Mouse (Mus musculus): ENCODE measurements around the gene Dock3. TPM values are rescaled to one million over a fixed set of nuclear protein-coding genes. Genes with fewer than 3 reads are reported as not detected.
A peak's percentile ranks its signal among the peaks of the same experiment; 100 is the strongest.

The Dock3 gene
- polyA plus RNA-seq, 1 experiment from 2014 or later, result 0.64 TPM

DNA sequence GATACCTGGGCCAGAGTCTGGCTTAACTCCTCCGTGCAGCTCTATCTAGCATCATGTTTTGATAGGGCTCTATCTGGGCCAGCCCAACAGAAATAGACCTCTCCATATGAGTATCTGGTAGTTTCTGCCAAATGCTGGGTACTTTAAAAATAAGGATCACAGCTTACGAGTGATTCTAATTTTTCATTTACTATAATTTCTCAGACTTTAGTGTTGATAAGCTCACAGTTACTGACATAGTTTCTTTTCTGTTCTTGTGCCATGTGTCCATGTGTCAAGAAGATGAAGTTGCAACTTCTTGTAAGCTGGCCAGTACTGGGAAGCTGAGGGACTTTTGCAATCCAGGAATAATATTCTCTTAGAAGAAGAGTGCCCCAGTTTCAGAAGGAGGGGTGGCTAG lies 228.5 kb downstream of the Dock3 start:
- Histone ChIP-seq H3K36me3 (ENCODE audit: control insufficient read depth, insufficient read depth, low read length) (no peaks in the 10 kb centered on the region), H3K4me1 (ENCODE audit: control insufficient read depth, insufficient read depth, low read length) (no peaks in the 10 kb centered on the region), H3K27me3 (replicated peaks; ENCODE audit: control insufficient read depth, insufficient read depth, low read length) (no peaks in the 10 kb centered on the region), H3K9ac (ENCODE audit: low read depth, low read length) (no peak overlapping the region), H3K4me3 (ENCODE audit: low read length) (no peak overlapping the region), H3K9me3 (ENCODE audit: control insufficient read depth, low read length) (no peaks in the 10 kb centered on the region), H3K4me2 (ENCODE audit: low read depth, low read length) (no peak overlapping the region), H3K27ac (ENCODE audit: low read length) (no peak overlapping the region)
- no peak for ATAC-seq
- WGBS, result 85% methylated on average over 2 of the region's 2 CpGs

DNA sequence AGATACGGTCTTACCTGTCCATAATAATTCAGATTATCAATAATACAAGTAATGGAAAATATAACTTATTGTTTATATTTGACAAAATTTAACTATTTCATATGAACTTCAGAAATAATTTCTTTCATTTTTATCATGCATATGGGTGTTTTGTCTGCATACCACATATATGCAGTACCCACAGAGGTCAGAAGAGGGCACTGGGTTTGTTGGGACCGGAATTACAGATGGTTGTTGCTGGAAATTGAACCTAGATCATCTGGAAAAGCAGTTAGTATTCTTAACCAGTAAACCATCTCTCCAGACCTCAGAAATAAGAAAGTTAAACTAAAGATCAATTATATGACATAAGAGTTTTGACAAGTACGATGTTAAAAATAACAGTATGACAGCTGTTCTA lies 261.0 kb downstream of the Dock3 start:
- H3K27me3 ChIP-seq (replicated peaks; ENCODE audit: control insufficient read depth, insufficient read depth, low read length), result no peaks in the 10 kb centered on the region
- ATAC-seq, result no peak
- H3K4me3 ChIP-seq (ENCODE audit: low read length), result no peak overlapping the region
- H3K36me3 ChIP-seq (ENCODE audit: control insufficient read depth, insufficient read depth, low read length), result no peaks in the 10 kb centered on the region
- H3K4me1 ChIP-seq (ENCODE audit: control insufficient read depth, insufficient read depth, low read length), result no peaks in the 10 kb centered on the region
- H3K27ac ChIP-seq (ENCODE audit: low read length), result no peak overlapping the region
- no peak overlapping the region for H3K4me2 ChIP-seq (ENCODE audit: low read depth, low read length)
- no peaks in the 10 kb centered on the region for H3K9me3 ChIP-seq (ENCODE audit: control insufficient read depth, low read length)
- WGBS, result 56% methylated on average over 3 of the region's 3 CpGs
- no peak overlapping the region for H3K9ac ChIP-seq (ENCODE audit: low read depth, low read length)

DNA sequence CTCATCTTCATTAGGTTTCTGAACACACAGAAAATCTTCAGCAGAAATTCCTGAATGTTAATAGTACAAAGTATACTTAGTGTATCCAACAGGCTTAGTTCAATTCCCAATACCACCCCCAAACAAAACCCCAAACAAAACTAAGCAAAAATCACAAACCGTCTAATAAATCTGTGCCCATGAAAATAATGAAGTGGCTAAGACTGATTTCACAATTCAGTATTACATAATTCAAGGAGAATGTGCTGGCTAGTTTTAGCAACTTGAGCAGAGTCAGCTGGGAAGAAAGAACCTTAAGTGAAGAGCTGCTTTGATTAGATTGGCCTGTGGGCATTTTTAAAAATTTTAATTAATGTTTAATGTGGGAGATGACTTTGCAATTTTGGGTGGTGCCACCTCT lies 273.3 kb downstream of the Dock3 start:
- no peak for ATAC-seq
- H3K4me2 ChIP-seq (ENCODE audit: low read depth, low read length), result no peak overlapping the region
- H3K27ac ChIP-seq (ENCODE audit: low read length), result no peak overlapping the region
- H3K9ac ChIP-seq (ENCODE audit: low read depth, low read length), result no peak overlapping the region
- WGBS, result 75% methylated on average over 1 of the region's 1 CpGs
- no peaks in the 10 kb centered on the region for H3K36me3 ChIP-seq (ENCODE audit: control insufficient read depth, insufficient read depth, low read length)
- H3K4me1 ChIP-seq (ENCODE audit: control insufficient read depth, insufficient read depth, low read length), result no peaks in the 10 kb centered on the region
- H3K27me3 ChIP-seq (replicated peaks; ENCODE audit: control insufficient read depth, insufficient read depth, low read length), result no peaks in the 10 kb centered on the region
- H3K4me3 ChIP-seq (ENCODE audit: low read length), result no peak overlapping the region
- no peaks in the 10 kb centered on the region for H3K9me3 ChIP-seq (ENCODE audit: control insufficient read depth, low read length)

DNA sequence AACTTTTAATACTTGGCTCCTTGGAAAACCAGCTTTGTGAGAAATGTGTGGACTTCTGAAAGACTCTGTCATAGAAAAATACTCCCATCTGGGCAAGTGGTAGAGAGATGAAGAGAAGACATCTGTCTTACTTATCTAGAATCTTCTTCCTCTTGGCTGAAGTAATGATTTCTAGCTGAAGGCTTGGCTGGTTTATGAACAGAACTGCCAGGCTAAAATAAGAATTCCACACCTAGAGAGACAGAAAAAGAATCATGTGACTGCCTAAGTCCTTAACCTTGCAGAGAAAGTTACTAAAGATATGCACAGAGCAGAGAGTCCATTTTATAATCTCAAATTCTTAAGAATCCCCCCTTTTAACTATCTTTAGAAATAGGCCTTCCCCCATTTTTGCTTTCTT lies 276.2 kb downstream of the Dock3 start:
- Histone ChIP-seq H3K9me3 (ENCODE audit: control insufficient read depth, low read length) (no peaks in the 10 kb centered on the region), H3K27ac (ENCODE audit: low read length) (no peak overlapping the region), H3K9ac (ENCODE audit: low read depth, low read length) (no peak overlapping the region), H3K4me2 (ENCODE audit: low read depth, low read length) (no peak overlapping the region), H3K4me1 (ENCODE audit: control insufficient read depth, insufficient read depth, low read length) (no peaks in the 10 kb centered on the region), H3K36me3 (ENCODE audit: control insufficient read depth, insufficient read depth, low read length) (no peaks in the 10 kb centered on the region), H3K27me3 (replicated peaks; ENCODE audit: control insufficient read depth, insufficient read depth, low read length) (no peaks in the 10 kb centered on the region), H3K4me3 (ENCODE audit: low read length) (no peak overlapping the region)
- no peak for ATAC-seq

DNA sequence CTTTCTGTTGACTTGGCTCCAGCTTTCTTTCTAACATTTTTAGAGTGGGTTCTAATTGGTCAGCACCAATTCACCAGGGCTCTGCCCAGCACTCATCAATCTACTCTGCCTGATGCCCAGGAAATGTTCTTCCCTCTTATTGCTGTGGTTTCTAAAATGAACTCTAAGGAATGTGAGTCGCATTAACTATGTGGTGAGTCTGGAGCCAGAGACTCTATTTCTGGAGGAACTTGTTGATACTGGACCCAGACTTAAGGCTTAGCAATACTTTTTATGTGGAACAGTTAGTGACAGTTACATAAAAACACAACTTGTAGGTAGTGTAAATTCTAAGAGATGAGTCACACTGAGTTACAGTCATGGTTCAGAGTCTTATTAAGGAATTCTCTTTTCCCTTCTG lies 296.7 kb downstream of the Dock3 start:
- Histone ChIP-seq H3K9me3 (ENCODE audit: control insufficient read depth, low read length) (no peaks in the 10 kb centered on the region), H3K27me3 (replicated peaks; ENCODE audit: control insufficient read depth, insufficient read depth, low read length) (no peaks in the 10 kb centered on the region), H3K4me2 (ENCODE audit: low read depth, low read length) (no peak overlapping the region), H3K36me3 (ENCODE audit: control insufficient read depth, insufficient read depth, low read length) (no peaks in the 10 kb centered on the region), H3K9ac (ENCODE audit: low read depth, low read length) (no peak overlapping the region), H3K4me1 (ENCODE audit: control insufficient read depth, insufficient read depth, low read length) (no peaks in the 10 kb centered on the region), H3K4me3 (ENCODE audit: low read length) (no peak overlapping the region), H3K27ac (ENCODE audit: low read length) (no peak overlapping the region)
- WGBS, result 83% methylated on average over 1 of the region's 1 CpGs
- no peak for ATAC-seq

DNA sequence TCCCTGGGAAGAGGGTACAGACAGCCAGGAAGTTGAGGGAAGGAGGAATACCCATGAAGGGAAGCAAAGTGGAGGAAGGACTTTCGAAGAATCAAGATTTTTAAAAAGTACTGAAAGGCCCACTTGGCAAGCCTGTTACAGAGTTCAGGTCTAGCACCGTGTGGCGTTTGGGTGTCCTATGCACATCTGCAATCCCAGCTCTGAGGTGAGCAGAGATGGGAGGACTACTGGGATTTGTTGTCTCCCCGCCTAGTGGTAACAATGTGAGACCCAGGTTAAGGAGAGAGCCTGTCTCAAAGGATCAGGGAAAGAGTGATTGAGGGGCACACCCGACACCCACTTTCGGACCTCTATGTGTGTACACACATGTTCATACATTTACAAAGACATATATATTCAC lies 316.8 kb downstream of the Dock3 start:
- no peak overlapping the region for H3K27ac ChIP-seq (ENCODE audit: low read length)
- H3K9me3 ChIP-seq (ENCODE audit: control insufficient read depth, low read length), result no peaks in the 10 kb centered on the region
- no peak overlapping the region for H3K9ac ChIP-seq (ENCODE audit: low read depth, low read length)
- no peak for ATAC-seq
- H3K27me3 ChIP-seq (replicated peaks; ENCODE audit: control insufficient read depth, insufficient read depth, low read length), result no peaks in the 10 kb centered on the region
- no peak overlapping the region for H3K4me3 ChIP-seq (ENCODE audit: low read length)
- H3K4me2 ChIP-seq (ENCODE audit: low read depth, low read length), result no peak overlapping the region
- no peaks in the 10 kb centered on the region for H3K36me3 ChIP-seq (ENCODE audit: control insufficient read depth, insufficient read depth, low read length)
- no peaks in the 10 kb centered on the region for H3K4me1 ChIP-seq (ENCODE audit: control insufficient read depth, insufficient read depth, low read length)
- WGBS, result 83% methylated on average over 6 of the region's 6 CpGs

DNA sequence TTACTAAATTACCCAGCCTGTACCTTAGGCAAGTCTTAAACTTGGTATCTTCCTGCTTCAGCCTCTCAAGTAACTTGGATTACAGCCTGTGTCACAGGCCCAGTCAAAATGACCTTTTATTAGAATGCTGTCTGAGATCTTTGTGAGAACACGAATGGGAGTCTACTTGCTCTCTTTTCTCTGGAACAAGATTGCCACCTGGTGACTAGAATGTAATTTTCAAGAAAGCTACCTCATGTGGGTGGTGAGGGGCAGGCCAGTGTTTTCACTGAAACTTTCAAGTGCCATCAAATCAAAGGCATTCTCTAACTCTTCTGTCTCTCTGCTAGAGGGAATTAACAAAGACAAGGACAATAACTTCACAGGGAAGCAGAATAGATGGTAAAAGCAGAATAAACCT lies 317.9 kb downstream of the Dock3 start:
- 11% methylated on average over 1 of the region's 1 CpGs for WGBS
- no peak for ATAC-seq

DNA sequence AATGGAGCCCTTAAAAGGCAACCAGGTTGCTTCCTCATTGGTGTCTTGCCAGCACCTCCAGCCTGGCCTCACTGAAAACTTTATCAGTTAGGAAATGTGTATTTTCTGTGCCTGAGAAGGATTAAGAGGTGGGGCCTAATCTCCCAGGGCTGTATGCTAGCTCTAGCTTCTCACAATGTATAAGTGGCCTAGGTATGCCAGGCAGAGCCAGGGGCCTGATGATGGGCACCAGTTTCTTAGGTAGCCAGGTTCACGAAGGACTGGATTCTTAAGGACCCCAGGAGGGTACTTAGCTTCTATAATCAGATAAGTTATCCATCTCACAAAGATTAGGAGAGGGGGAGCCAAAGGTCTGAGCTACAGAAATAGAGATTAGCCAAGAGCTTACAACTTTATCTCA lies 320.1 kb downstream of the Dock3 start:
- Histone ChIP-seq H3K9ac (ENCODE audit: low read depth, low read length) (no peak overlapping the region), H3K4me1 (ENCODE audit: control insufficient read depth, insufficient read depth, low read length) (no peaks in the 10 kb centered on the region), H3K27me3 (replicated peaks; ENCODE audit: control insufficient read depth, insufficient read depth, low read length) (no peaks in the 10 kb centered on the region), H3K9me3 (ENCODE audit: control insufficient read depth, low read length) (no peaks in the 10 kb centered on the region), H3K4me3 (ENCODE audit: low read length) (no peak overlapping the region), H3K27ac (ENCODE audit: low read length) (no peak overlapping the region), H3K4me2 (ENCODE audit: low read depth, low read length) (no peak overlapping the region), H3K36me3 (ENCODE audit: control insufficient read depth, insufficient read depth, low read length) (no peaks in the 10 kb centered on the region)
- no peak for ATAC-seq
- WGBS, result 76% methylated on average over 1 of the region's 1 CpGs

More for the DNA sequence above, 317.9 kb downstream of the Dock3 start:
- Histone ChIP-seq H3K4me3 (ENCODE audit: low read length) (no peak overlapping the region), H3K9ac (ENCODE audit: low read depth, low read length) (no peak overlapping the region), H3K36me3 (ENCODE audit: control insufficient read depth, insufficient read depth, low read length) (no peaks in the 10 kb centered on the region), H3K4me2 (ENCODE audit: low read depth, low read length) (no peak overlapping the region), H3K4me1 (ENCODE audit: control insufficient read depth, insufficient read depth, low read length) (no peaks in the 10 kb centered on the region), H3K9me3 (ENCODE audit: control insufficient read depth, low read length) (no peaks in the 10 kb centered on the region), H3K27ac (ENCODE audit: low read length) (no peak overlapping the region), H3K27me3 (replicated peaks; ENCODE audit: control insufficient read depth, insufficient read depth, low read length) (no peaks in the 10 kb centered on the region)

DNA sequence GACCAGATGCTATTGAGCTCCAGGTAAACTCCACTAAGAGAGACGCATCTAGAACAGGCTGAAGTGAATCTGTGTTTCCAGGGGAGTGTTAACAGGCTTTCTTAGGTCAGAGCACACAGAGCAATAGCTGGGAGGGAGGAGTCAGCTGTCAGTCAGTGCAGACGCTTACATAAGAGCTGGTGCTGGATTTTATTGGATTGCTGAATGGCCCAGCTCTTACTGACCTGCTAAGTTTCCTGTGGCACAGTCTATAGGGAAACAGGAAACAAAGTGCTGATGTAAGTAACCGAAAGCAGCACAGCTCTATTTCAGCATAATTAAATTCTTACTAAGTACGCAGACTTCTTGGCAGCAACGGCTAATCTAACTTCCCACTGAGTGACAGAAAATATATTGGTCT lies 323.0 kb downstream of the Dock3 start:
- no peak overlapping the region for H3K4me3 ChIP-seq (ENCODE audit: low read length)

DNA sequence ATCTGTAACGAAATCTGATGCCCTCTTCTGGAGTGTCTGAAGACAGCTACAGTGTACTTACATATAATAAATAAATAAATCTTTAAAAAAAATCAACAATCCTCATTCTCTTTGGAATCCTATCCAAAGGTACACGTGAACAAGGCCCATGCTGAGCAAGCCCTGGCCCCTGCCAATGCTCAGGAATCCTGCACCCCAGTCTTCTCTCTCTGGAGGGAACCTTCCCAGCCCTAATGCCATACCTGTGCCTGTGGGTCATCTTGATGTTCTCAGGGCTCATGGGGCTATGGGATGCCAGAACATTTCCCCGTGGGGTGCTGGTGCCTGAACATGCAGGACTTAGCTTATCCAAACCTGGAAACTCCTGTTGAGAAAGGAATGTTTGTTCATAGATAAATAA lies 323.5 kb downstream of the Dock3 start:
- 68% methylated on average over 3 of the region's 3 CpGs for WGBS
- no peak overlapping the region for H3K27ac ChIP-seq (ENCODE audit: low read length)
- H3K9ac ChIP-seq (ENCODE audit: low read depth, low read length), result no peak overlapping the region
- no peak overlapping the region for H3K4me3 ChIP-seq (ENCODE audit: low read length)
- ATAC-seq, result no peak
- H3K9me3 ChIP-seq (ENCODE audit: control insufficient read depth, low read length), result no peaks in the 10 kb centered on the region
- H3K36me3 ChIP-seq (ENCODE audit: control insufficient read depth, insufficient read depth, low read length), result no peaks in the 10 kb centered on the region
- no peak overlapping the region for H3K4me2 ChIP-seq (ENCODE audit: low read depth, low read length)
- no peaks in the 10 kb centered on the region for H3K4me1 ChIP-seq (ENCODE audit: control insufficient read depth, insufficient read depth, low read length)
- H3K27me3 ChIP-seq (replicated peaks; ENCODE audit: control insufficient read depth, insufficient read depth, low read length), result no peaks in the 10 kb centered on the region

More for the DNA sequence above, 323.0 kb downstream of the Dock3 start:
- Histone ChIP-seq H3K4me1 (ENCODE audit: control insufficient read depth, insufficient read depth, low read length) (no peaks in the 10 kb centered on the region), H3K4me2 (ENCODE audit: low read depth, low read length) (no peak overlapping the region), H3K27me3 (replicated peaks; ENCODE audit: control insufficient read depth, insufficient read depth, low read length) (no peaks in the 10 kb centered on the region), H3K9me3 (ENCODE audit: control insufficient read depth, low read length) (no peaks in the 10 kb centered on the region), H3K9ac (ENCODE audit: low read depth, low read length) (no peak overlapping the region), H3K36me3 (ENCODE audit: control insufficient read depth, insufficient read depth, low read length) (no peaks in the 10 kb centered on the region), H3K27ac (ENCODE audit: low read length) (no peak overlapping the region)
- 23% methylated on average over 5 of the region's 5 CpGs for WGBS
- ATAC-seq, result peak; percentile 96

Measured in intestine, embryonic 16.5 days (tissue).